8 mouse cellular contexts compared by ENCODE assay signal in the genomic region with DNA sequence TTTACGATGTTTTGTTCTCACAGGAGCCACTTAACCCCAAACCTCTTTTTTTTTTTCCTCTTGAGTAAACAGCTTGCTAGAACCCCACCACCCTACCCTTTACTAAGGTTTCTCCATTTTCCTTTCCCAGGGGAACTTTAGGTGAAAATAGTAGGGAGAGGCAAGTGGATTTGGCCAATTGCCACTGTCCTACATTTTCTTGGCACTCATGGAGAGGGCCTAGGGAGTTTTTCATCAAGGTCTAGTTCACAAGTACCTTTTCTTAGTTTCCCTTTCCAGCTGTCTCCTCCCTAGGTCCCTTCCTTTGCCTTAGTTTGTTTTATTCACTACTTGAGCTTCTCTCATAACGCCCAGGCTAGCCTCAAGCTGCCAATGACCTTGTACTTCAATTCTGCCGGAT. TPM values are rescaled to one million over a fixed set of nuclear protein-coding genes. Genes with fewer than 3 reads are reported as not detected.
DNase-seq lines count a peak whose midpoint lies in the region; ATAC-seq lines count a peak whose summit lies in the region.

No protein-coding gene starts in this region.

- no peaks in the 10 kb centered on the region for H3K9me3 ChIP-seq in neural tube, embryonic 11.5 days (ENCODE audit: control insufficient read depth, low read length)
- H3K9me3 ChIP-seq in liver, embryonic 11.5 days (ENCODE audit: control insufficient read depth, low read length): no peaks in the 10 kb centered on the region
- H3K9me3 ChIP-seq in stomach, embryonic 16.5 days (replicated peaks; ENCODE audit: control insufficient read depth, low read length): 0 out of 2 replicates have a peak, but pooled peaks cover 5% of the 10 kb centered on the region

- peak overlapping the region; percentile 94 for H3K4me3 ChIP-seq in neural tube, embryonic 11.5 days (ENCODE audit: low read depth, low read length)
- H3K4me3 ChIP-seq in liver, embryonic 11.5 days (ENCODE audit: low read depth, low read length): peak overlapping the region; percentile 96
- H3K4me3 ChIP-seq in stomach, embryonic 16.5 days (replicated peaks; ENCODE audit: low read length): peak overlapping the region; percentile 84

- peak overlapping the region; percentile 76 for H3K4me2 ChIP-seq in neural tube, embryonic 11.5 days (ENCODE audit: low read depth)
- H3K4me2 ChIP-seq in liver, embryonic 11.5 days: peak overlapping the region; percentile 96
- H3K4me2 ChIP-seq in stomach, embryonic 16.5 days (ENCODE audit: low read depth, low read length): peak overlapping the region; percentile 90

- no peak overlapping the region for H3K27ac ChIP-seq in neural tube, embryonic 11.5 days (ENCODE audit: low read depth, low read length)
- H3K27ac ChIP-seq in liver, embryonic 11.5 days (ENCODE audit: low read depth, low read length): peak overlapping the region; percentile 72; the same call in 1 of the 2 replicates
- peak overlapping the region; percentile 51; the same call in 1 of the 2 replicates for H3K27ac ChIP-seq in stomach, embryonic 16.5 days (ENCODE audit: low read length)

- H3K9ac ChIP-seq in neural tube, embryonic 11.5 days (ENCODE audit: low read length): peak overlapping the region; percentile 93
- peak overlapping the region; percentile 96 for H3K9ac ChIP-seq in liver, embryonic 11.5 days (ENCODE audit: low read depth, low read length)
- H3K9ac ChIP-seq in stomach, embryonic 16.5 days (ENCODE audit: low read length): peak overlapping the region; percentile 78

- ATAC-seq in neural tube, embryonic 11.5 days (ENCODE audit: insufficient read depth, low FRiP score, low TSS enrichment): no peak
- ATAC-seq in liver, embryonic 11.5 days (replicated peaks; ENCODE audit: low FRiP score): no peak
- ATAC-seq in stomach, embryonic 16.5 days (ENCODE audit: insufficient read depth, low FRiP score): no peak

- peak; percentile 25 for DNase-seq in adrenal gland, postnatal 10 days
- DNase-seq in adrenal gland, adult 8-10 months: no peak
- DNase-seq in neural tube, embryonic 11.5 days (ENCODE audit: low spot score): no peak
- no peak for DNase-seq in neural tube, embryonic 10.5 days (ENCODE audit: extremely low spot score, low spot score)
- DNase-seq in liver, embryonic 11.5 days (ENCODE audit: low spot score): no peak
- no peak for DNase-seq in spleen, adult 18-20 months
- DNase-seq in MN1 (ENCODE audit: low spot score): no peak

- H3K27me3 ChIP-seq in neural tube, embryonic 11.5 days (ENCODE audit: control insufficient read depth, insufficient read depth, low read length): no peaks in the 10 kb centered on the region
- no peaks in the 10 kb centered on the region for H3K27me3 ChIP-seq in liver, embryonic 11.5 days (replicated peaks; ENCODE audit: control insufficient read depth, insufficient read depth, low read length)
- H3K27me3 ChIP-seq in stomach, embryonic 16.5 days (ENCODE audit: control insufficient read depth, insufficient read depth, low read length): no peaks in the 10 kb centered on the region

- no peaks in the 10 kb centered on the region for H3K36me3 ChIP-seq in neural tube, embryonic 11.5 days (ENCODE audit: control insufficient read depth, insufficient read depth, low read length)
- H3K36me3 ChIP-seq in liver, embryonic 11.5 days (ENCODE audit: control insufficient read depth, insufficient read depth, low read length): peaks cover 4% of the 10 kb centered on the region; the same call in 1 of the 2 replicates
- no peaks in the 10 kb centered on the region for H3K36me3 ChIP-seq in stomach, embryonic 16.5 days (ENCODE audit: control insufficient read depth, insufficient read depth, low read length)

- H3K4me1 ChIP-seq in neural tube, embryonic 11.5 days (ENCODE audit: control insufficient read depth, insufficient read depth, low read length): peaks cover 10% of the 10 kb centered on the region; the same call in 1 of the 2 replicates
- H3K4me1 ChIP-seq in liver, embryonic 11.5 days (replicated peaks; ENCODE audit: control insufficient read depth, insufficient read depth, low read length): peaks cover 20% of the 10 kb centered on the region
- H3K4me1 ChIP-seq in stomach, embryonic 16.5 days (ENCODE audit: control insufficient read depth, insufficient read depth, low read length): peaks cover 26% of the 10 kb centered on the region

- 43% methylated on average over 3 of the region's 3 CpGs for WGBS in neural tube, embryonic 11.5 days
- WGBS in liver, embryonic 11.5 days: 48% methylated on average over 3 of the region's 3 CpGs
- WGBS in stomach, embryonic 16.5 days: 35% methylated on average over 3 of the region's 3 CpGs

RNA-seq across cellular contexts. Expression of a gene that starts 0.7 kb away (rescaled TPM):
- 10 to 100 TPM; 12.5 to 17.3 TPM for total RNA-seq in adrenal gland, postnatal 10 days (2021)
- 10 to 100 TPM in 2 of 4 experiments, 1 to 10 TPM in 2; 7.7 to 12.9 (median 10.8) TPM for total RNA-seq in adrenal gland, adult 8-10 months (2022)
- 28.1 and 28.8 TPM in 2 replicates for polyA plus RNA-seq in neural tube, embryonic 11.5 days (2014; fragmentation: Nextera tagmentation; extraction: Ambion mirVana)
- 109 and 130 TPM in 2 replicates for polyA plus RNA-seq in liver, embryonic 11.5 days (2014; fragmentation: Nextera tagmentation; extraction: Ambion mirVana)
- polyA plus RNA-seq in stomach, embryonic 16.5 days (2015; fragmentation: Nextera tagmentation; extraction: Ambion mirVana): 27.3 and 27.7 TPM in 2 replicates

RNA-seq across cellular contexts. Expression of a gene that starts 45.8 kb away (rescaled TPM):
- total RNA-seq in adrenal gland, postnatal 10 days (2021): 10 to 100 TPM in 1 of 2 experiments, 1 to 10 TPM in 1; 8.4 to 11.0 TPM
- total RNA-seq in adrenal gland, adult 8-10 months (2022): 10 to 100 TPM in 3 of 4 experiments, 1 to 10 TPM in 1; 10.0 to 15.2 (median 12.8) TPM
- 5.3 and 5.5 TPM in 2 replicates for polyA plus RNA-seq in neural tube, embryonic 11.5 days (2014; fragmentation: Nextera tagmentation; extraction: Ambion mirVana)
- polyA plus RNA-seq in liver, embryonic 11.5 days (2014; fragmentation: Nextera tagmentation; extraction: Ambion mirVana): 8.2 and 8.4 TPM in 2 replicates
- polyA plus RNA-seq in stomach, embryonic 16.5 days (2015; fragmentation: Nextera tagmentation; extraction: Ambion mirVana): 11.5 and 12.7 TPM in 2 replicates
